Mouse (Mus musculus) neural tube, embryonic 14.5 days (tissue): ENCODE measurements at regions not wholly inside any gene's neighbourhood (a gene's known extent, or its start where the extent isn't known, plus 50 kb on each side); places are given as distances from the start of the nearest gene placed in this dataset.

Experiments used
- ATAC-seq: fragments of 200-750 bp; cut with Nextera tagmentation; 2 replicates; pipeline ENCODE4 v1.8.0; 2017; ENCODE audit warnings: low read depth, mild to moderate bottlenecking, moderate TSS enrichment, moderate library complexity
- H3K27ac ChIP-seq: fragments of 300-500 bp; sonication (generic); 2 replicates; pipeline ENCODE4 v1.5.1; 2014; ENCODE audit warnings: low read depth, mild to moderate bottlenecking, control low read depth, low read length, moderate library complexity, mixed read lengths
- H3K27me3 ChIP-seq: fragments of 300-500 bp; sonication (generic); 2 replicates; pipeline ENCODE4 v1.6.1; 2014; ENCODE audit warnings: low read length; ENCODE audit not compliant: control insufficient read depth, insufficient read depth
- H3K36me3 ChIP-seq: fragments of 300-500 bp; sonication (generic); 2 replicates; pipeline ENCODE4 v1.6.1; 2014; ENCODE audit warnings: low read length, mixed read lengths; ENCODE audit not compliant: control insufficient read depth, insufficient read depth
- H3K4me1 ChIP-seq: fragments of 300-500 bp; sonication (generic); 2 replicates; pipeline ENCODE4 v1.6.1; 2014; ENCODE audit warnings: low read length; ENCODE audit not compliant: control insufficient read depth, insufficient read depth
- H3K4me2 ChIP-seq: fragments of 300-500 bp; sonication (generic); 2 replicates; pipeline ENCODE4 v1.6.1; 2014; ENCODE audit warnings: mild to moderate bottlenecking, low read depth, low read length, control low read depth
- H3K4me3 ChIP-seq: fragments of 300-500 bp; sonication (generic); 2 replicates; pipeline ENCODE4 v1.5.1; 2014; ENCODE audit warnings: low read depth, low read length, control low read depth, mixed read lengths
- H3K9ac ChIP-seq: fragments of 300-500 bp; sonication (generic); replicated peaks from 2 replicates; pipeline ENCODE4 v1.6.1; 2014; ENCODE audit warnings: low read depth, mild to moderate bottlenecking, control low read depth, low read length, mixed read lengths
- H3K9me3 ChIP-seq: fragments of 300-500 bp; sonication (generic); 2 replicates; pipeline ENCODE4 v1.6.1; 2016; ENCODE audit warnings: low read length; ENCODE audit not compliant: control insufficient read depth
- WGBS: fragments of 180-500 bp; shearing (Covaris S2); extraction: QIAGEN DNeasy Blood & Tissue Kit; methylation state at CpG from one replicate; pipeline ENCODE4 v1.1.7; 2014; 5-methylcytosine and 5-hydroxymethylcytosine counted together

GRCm38 (mm10) chr16:49321951-49322350, 264.7 kb downstream of the Myh15 start:
- Histone ChIP-seq H3K27me3 (no peaks in the 10 kb centered on the region), H3K9ac (no peak overlapping the region), H3K27ac (no peak overlapping the region), H3K4me2 (no peak overlapping the region), H3K9me3 (no peaks in the 10 kb centered on the region), H3K4me1 (no peaks in the 10 kb centered on the region), H3K4me3 (no peak overlapping the region), H3K36me3 (no peaks in the 10 kb centered on the region)
- no peak for ATAC-seq
- WGBS: 95% methylated on average over 1 of the region's 1 CpGs

GRCm38 (mm10) chr16:49330725-49331386, 273.6 kb downstream of the Myh15 start:
- no peak overlapping the region for H3K4me3 ChIP-seq
- H3K4me2 ChIP-seq: no peak overlapping the region
- no peak for ATAC-seq
- no peaks in the 10 kb centered on the region for H3K9me3 ChIP-seq
- no peaks in the 10 kb centered on the region for H3K4me1 ChIP-seq
- H3K27ac ChIP-seq: no peak overlapping the region
- no peaks in the 10 kb centered on the region for H3K36me3 ChIP-seq
- H3K27me3 ChIP-seq: no peaks in the 10 kb centered on the region
- H3K9ac ChIP-seq: no peak overlapping the region
- 84% methylated on average over 5 of the region's 5 CpGs for WGBS

GRCm38 (mm10) chr16:49332107-49332722, 274.9 kb downstream of the Myh15 start:
- Histone ChIP-seq H3K9me3 (no peaks in the 10 kb centered on the region), H3K27ac (no peak overlapping the region), H3K4me2 (no peak overlapping the region), H3K4me1 (no peaks in the 10 kb centered on the region), H3K4me3 (no peak overlapping the region), H3K9ac (no peak overlapping the region), H3K27me3 (no peaks in the 10 kb centered on the region), H3K36me3 (no peaks in the 10 kb centered on the region)
- WGBS: 73% methylated on average over 5 of the region's 5 CpGs
- ATAC-seq: no peak; the same call in 1 of the 2 replicates

GRCm38 (mm10) chr16:49335916-49336315, 278.6 kb downstream of the Myh15 start:
- no peaks in the 10 kb centered on the region for H3K4me1 ChIP-seq
- H3K36me3 ChIP-seq: no peaks in the 10 kb centered on the region
- no peaks in the 10 kb centered on the region for H3K27me3 ChIP-seq
- no peak for ATAC-seq
- WGBS: 57% methylated on average over 2 of the region's 2 CpGs
- no peak overlapping the region for H3K4me3 ChIP-seq
- H3K27ac ChIP-seq: no peak overlapping the region
- no peaks in the 10 kb centered on the region for H3K9me3 ChIP-seq
- no peak overlapping the region for H3K9ac ChIP-seq
- H3K4me2 ChIP-seq: no peak overlapping the region

- no peaks in the 10 kb centered on the region for H3K9me3 ChIP-seq
- no peak for ATAC-seq
- H3K27me3 ChIP-seq: no peaks in the 10 kb centered on the region
- H3K9ac ChIP-seq: no peak overlapping the region
- H3K36me3 ChIP-seq: no peaks in the 10 kb centered on the region
- no peak overlapping the region for H3K27ac ChIP-seq
- H3K4me3 ChIP-seq: no peak overlapping the region
- H3K4me1 ChIP-seq: no peaks in the 10 kb centered on the region
- WGBS: 100% methylated on average over 1 of the region's 1 CpGs
- H3K4me2 ChIP-seq: no peak overlapping the region
Observed at GRCm38 (mm10) chr16:49337948-49338347, 280.7 kb downstream of the Myh15 start.

- H3K9me3 ChIP-seq: no peaks in the 10 kb centered on the region
- ATAC-seq: no peak
Observed at GRCm38 (mm10) chr16:49358404-49358803, 301.1 kb downstream of the Myh15 start.

GRCm38 (mm10) chr16:49361731-49362130, 304.4 kb downstream of the Myh15 start:
- no peak overlapping the region for H3K4me2 ChIP-seq
- H3K27me3 ChIP-seq: no peaks in the 10 kb centered on the region
- H3K36me3 ChIP-seq: no peaks in the 10 kb centered on the region
- H3K4me1 ChIP-seq: no peaks in the 10 kb centered on the region
- 95% methylated on average over 1 of the region's 1 CpGs for WGBS
- H3K9me3 ChIP-seq: no peaks in the 10 kb centered on the region
- H3K9ac ChIP-seq: no peak overlapping the region
- no peak overlapping the region for H3K27ac ChIP-seq
- no peak overlapping the region for H3K4me3 ChIP-seq
- ATAC-seq: no peak

More at GRCm38 (mm10) chr16:49358404-49358803, 301.1 kb downstream of the Myh15 start:
- no peak overlapping the region for H3K27ac ChIP-seq
- H3K36me3 ChIP-seq: no peaks in the 10 kb centered on the region
- H3K4me2 ChIP-seq: no peak overlapping the region
- H3K4me1 ChIP-seq: no peaks in the 10 kb centered on the region
- no peak overlapping the region for H3K9ac ChIP-seq
- no peaks in the 10 kb centered on the region for H3K27me3 ChIP-seq
- 88% methylated on average over 3 of the region's 3 CpGs for WGBS
- H3K4me3 ChIP-seq: no peak overlapping the region

GRCm38 (mm10) chr16:49369450-49369849, 312.2 kb downstream of the Myh15 start:
- no peak overlapping the region for H3K27ac ChIP-seq
- H3K4me2 ChIP-seq: no peak overlapping the region
- no peaks in the 10 kb centered on the region for H3K9me3 ChIP-seq
- ATAC-seq: no peak
- no peak overlapping the region for H3K9ac ChIP-seq
- no peak overlapping the region for H3K4me3 ChIP-seq
- H3K4me1 ChIP-seq: no peaks in the 10 kb centered on the region
- H3K36me3 ChIP-seq: no peaks in the 10 kb centered on the region
- 87% methylated on average over 9 of the region's 9 CpGs for WGBS
- H3K27me3 ChIP-seq: no peaks in the 10 kb centered on the region

- no peaks in the 10 kb centered on the region for H3K4me1 ChIP-seq
- 47% methylated on average over 4 of the region's 4 CpGs for WGBS
- H3K9me3 ChIP-seq: no peaks in the 10 kb centered on the region
- no peak overlapping the region for H3K27ac ChIP-seq
- no peaks in the 10 kb centered on the region for H3K27me3 ChIP-seq
- ATAC-seq: peak; percentile 65; the same call in 1 of the 2 replicates
- no peak overlapping the region for H3K4me3 ChIP-seq
- H3K9ac ChIP-seq: no peak overlapping the region
- H3K36me3 ChIP-seq: no peaks in the 10 kb centered on the region
- H3K4me2 ChIP-seq: no peak overlapping the region
Observed at GRCm38 (mm10) chr16:49375108-49375507, 317.8 kb downstream of the Myh15 start.
